Mouse (Mus musculus) heart, adult 2 months (tissue): ENCODE results near the gene Runx2. TPM values are rescaled to one million over a fixed set of nuclear protein-coding genes. Genes with fewer than 3 reads are reported as not detected.

Experiments used
- DNase-seq, 2 experiments: peaks; one replicate each; pipeline ENCODE4 v3.0.0; 2021
- H3K27ac ChIP-seq: fragments of 200-600 bp; 2 replicates; pipeline ENCODE4 v1.8.1; 2022
- H3K27me3 ChIP-seq: fragments of 200-500 bp; 2 replicates; pipeline ENCODE4 v1.6.1; 2012; ENCODE audit warnings: mild to moderate bottlenecking, low read length, inconsistent platforms, mixed read lengths; ENCODE audit not compliant: control insufficient read depth, insufficient read depth
- H3K36me3 ChIP-seq: fragments of 200-500 bp; 2 replicates; pipeline ENCODE4 v1.6.1; 2012; ENCODE audit warnings: low read length, inconsistent platforms; ENCODE audit not compliant: control insufficient read depth, insufficient read depth
- H3K4me1 ChIP-seq: fragments of 200-500 bp; 2 replicates; pipeline ENCODE4 v1.6.1; 2011; ENCODE audit warnings: low read length; ENCODE audit not compliant: control insufficient read depth, insufficient read depth
- H3K4me3 ChIP-seq: fragments of 200-600 bp; 2 replicates; pipeline ENCODE4 v1.8.1; 2022
- H3K79me2 ChIP-seq: fragments of 200-500 bp; replicated peaks from 2 replicates; pipeline ENCODE4 v1.6.1; 2012; ENCODE audit warnings: mild to moderate bottlenecking, inconsistent platforms, low read length, moderate library complexity, mixed read lengths; ENCODE audit not compliant: control insufficient read depth, insufficient read depth
- H3K9ac ChIP-seq: fragments of 200-500 bp; 2 replicates; pipeline ENCODE4 v1.6.1; 2012; ENCODE audit warnings: low read depth, mild to moderate bottlenecking, control low read depth, inconsistent platforms, low read length, mixed read lengths
- CTCF ChIP-seq: fragments of 200-600 bp; IDR thresholded peaks from 2 replicates; pipeline ENCODE4 v1.8.1; 2022; ENCODE audit warnings: antibody characterized with exemption, mild to moderate bottlenecking, moderate library complexity
- EP300 ChIP-seq: fragments of 200-500 bp; IDR thresholded peaks from 2 replicates; pipeline ENCODE4 v1.6.1; 2011; ENCODE audit warnings: low read depth, low read length, control low read depth; ENCODE audit not compliant: insufficient read depth
- POLR2A ChIP-seq: fragments of 200-500 bp; IDR thresholded peaks from 2 replicates; pipeline ENCODE4 v1.6.1; 2011; ENCODE audit warnings: mild to moderate bottlenecking, low read depth, low read length, control low read depth; ENCODE audit not compliant: insufficient read depth
- WGBS: fragments of 180-500 bp; shearing (Covaris S2); methylation state at CpG from one replicate; pipeline ENCODE4 v1.1.7; 2018; 5-methylcytosine and 5-hydroxymethylcytosine counted together
- intact Hi-C: fragments of 180-260 bp; cut with DNase I; formaldehyde crosslinking; loops from one replicate; pipeline ENCODE4 v1.15.1; 2025
- polyA plus RNA-seq: library from polyadenylated mRNA; depleted of rRNA; stranded (reverse); fragments of >200 nt; gene quantifications from 2 replicates; pipeline ENCODE4 v1.2.3, GENCODE M21; 2012
- total RNA-seq, 2 experiments: library from RNA; stranded (reverse); gene quantifications; 2 replicates each; pipeline ENCODE4 v1.2.3; 2021

Gene Runx2
- total and polyA plus RNA-seq, 3 experiments = 0.41 to 0.76 (median 0.57) TPM

GRCm38 (mm10) chr17:44728464-44728863 is 86.1 kb downstream of the Runx2 start:
- intact Hi-C loops = no loop called here
- Histone ChIP-seq H3K9ac (no peak overlapping the region), H3K27me3 (peaks cover 6% of the 10 kb centered on the region), H3K4me3 (no peak overlapping the region), H3K36me3 (no peaks in the 10 kb centered on the region), H3K79me2 (no peaks in the 10 kb centered on the region), H3K4me1 (no peaks in the 10 kb centered on the region), H3K27ac (no peak overlapping the region)
- TF ChIP-seq POLR2A (no peak), CTCF (no peak), EP300 (no peak)
- DNase-seq = no peak
- WGBS = 45% methylated on average over 2 of the region's 2 CpGs

DNA sequence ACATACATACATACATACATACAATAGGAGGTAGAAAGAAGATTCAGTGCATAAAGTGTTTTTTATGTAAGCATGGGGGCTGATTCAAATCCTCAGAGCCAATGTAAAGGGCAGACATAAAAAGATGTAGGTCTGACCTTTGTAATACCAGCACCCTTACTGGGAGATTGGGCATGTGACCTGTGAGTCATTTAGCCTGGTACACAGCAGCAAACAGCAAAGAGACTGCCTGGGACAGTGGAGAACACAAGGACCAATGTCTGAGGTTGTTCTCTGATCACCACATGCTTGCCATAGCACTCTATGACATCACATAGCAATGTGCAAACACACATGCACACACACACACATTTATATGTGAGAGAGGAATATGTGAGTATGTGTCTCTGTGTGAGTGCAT is 86.9 kb downstream of the Runx2 start:
- no peak for DNase-seq
- TF ChIP-seq POLR2A = no peak
- no peak for TF ChIP-seq EP300
- no peak for TF ChIP-seq CTCF
- Histone ChIP-seq H3K27me3 (peaks cover 6% of the 10 kb centered on the region; the same call in 1 of the 2 replicates), H3K4me3 (no peak overlapping the region), H3K4me1 (no peaks in the 10 kb centered on the region), H3K79me2 (no peaks in the 10 kb centered on the region), H3K9ac (no peak overlapping the region), H3K36me3 (no peaks in the 10 kb centered on the region), H3K27ac (no peak overlapping the region)
- intact Hi-C loops = no loop called here

GRCm38 (mm10) chr17:44724805-44725480 is 89.7 kb downstream of the Runx2 start:
- Histone ChIP-seq H3K4me3 (no peak overlapping the region), H3K79me2 (no peaks in the 10 kb centered on the region), H3K36me3 (no peaks in the 10 kb centered on the region), H3K4me1 (no peaks in the 10 kb centered on the region), H3K27me3 (0 out of 2 replicates have a peak, but pooled peaks cover 4% of the 10 kb centered on the region), H3K27ac (no peak overlapping the region), H3K9ac (no peak overlapping the region)
- DNase-seq = no peak
- TF ChIP-seq CTCF = no peak
- TF ChIP-seq POLR2A = no peak
- no peak for TF ChIP-seq EP300
- intact Hi-C loops = no loop called here
- 81% methylated on average over 16 of the region's 16 CpGs for WGBS

- Histone ChIP-seq H3K36me3 (no peaks in the 10 kb centered on the region), H3K27ac (no peak overlapping the region), H3K4me1 (no peaks in the 10 kb centered on the region), H3K79me2 (no peaks in the 10 kb centered on the region), H3K4me3 (no peak overlapping the region), H3K27me3 (0 out of 2 replicates have a peak, but pooled peaks cover 4% of the 10 kb centered on the region), H3K9ac (no peak overlapping the region)
- no peak for DNase-seq
- intact Hi-C loops = no loop called here
- TF ChIP-seq CTCF (no peak), EP300 (no peak), POLR2A (no peak)
- WGBS = 88% methylated on average over 11 of the region's 11 CpGs
Observed at GRCm38 (mm10) chr17:44724255-44724654, 90.3 kb downstream of the Runx2 start.

DNA sequence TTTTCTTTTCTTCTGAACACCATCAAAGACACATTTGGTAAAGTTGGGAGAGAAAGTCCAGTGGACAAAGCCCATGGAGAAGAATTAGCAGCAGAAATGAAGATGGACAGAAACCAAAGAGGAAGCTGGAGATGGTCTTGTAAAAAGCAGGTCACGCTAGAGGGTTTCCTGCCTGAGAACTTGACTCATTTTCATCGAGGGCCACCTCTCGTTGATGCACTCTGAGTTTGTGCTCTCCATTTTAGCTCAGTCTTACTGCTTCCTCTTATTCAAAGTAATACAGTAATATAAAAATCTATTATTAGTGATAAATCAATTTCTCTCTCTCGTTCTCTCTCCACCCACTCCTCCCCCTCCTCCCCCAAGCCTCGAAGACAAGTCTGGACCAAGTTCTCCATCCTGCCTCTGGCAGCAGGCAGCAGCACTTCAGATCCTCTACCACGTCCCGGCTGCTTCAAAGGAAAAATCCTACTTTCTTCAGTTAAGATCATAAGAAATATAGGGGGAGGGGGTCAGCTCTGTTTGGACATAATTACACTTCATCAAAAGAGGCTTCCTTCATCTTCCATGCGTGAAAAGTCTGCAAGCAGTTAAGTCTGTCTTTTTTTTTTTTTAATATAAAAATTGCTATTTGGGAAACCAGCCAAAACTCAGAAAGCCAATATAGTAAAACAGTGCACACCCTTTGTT is 92.3 kb downstream of the Runx2 start:
- H3K27me3 ChIP-seq = 0 out of 2 replicates have a peak, but pooled peaks cover 2% of the 10 kb centered on the region

GRCm38 (mm10) chr17:44718591-44718990 is 96.0 kb downstream of the Runx2 start:
- H3K4me1 ChIP-seq = no peaks in the 10 kb centered on the region
- intact Hi-C loops = no loop called here
- no peaks in the 10 kb centered on the region for H3K27me3 ChIP-seq
- H3K36me3 ChIP-seq = no peaks in the 10 kb centered on the region
- no peak for DNase-seq
- H3K4me3 ChIP-seq = no peak overlapping the region
- no peak overlapping the region for H3K9ac ChIP-seq
- TF ChIP-seq CTCF = no peak
- no peak for TF ChIP-seq EP300
- TF ChIP-seq POLR2A = no peak
- 56% methylated on average over 6 of the region's 6 CpGs for WGBS
- no peak overlapping the region for H3K27ac ChIP-seq
- no peaks in the 10 kb centered on the region for H3K79me2 ChIP-seq

More for the DNA sequence above, 92.3 kb downstream of the Runx2 start:
- TF ChIP-seq POLR2A (no peak), CTCF (no peak), EP300 (no peak)
- Histone ChIP-seq H3K27ac (no peak overlapping the region), H3K9ac (no peak overlapping the region), H3K36me3 (no peaks in the 10 kb centered on the region), H3K4me3 (no peak overlapping the region), H3K4me1 (no peaks in the 10 kb centered on the region), H3K79me2 (no peaks in the 10 kb centered on the region)
- intact Hi-C loops = no loop called here
- no peak for DNase-seq
- WGBS = 44% methylated on average over 8 of the region's 8 CpGs
